Mouse (Mus musculus) adrenal gland, postnatal 4 days (tissue): ENCODE data around the gene Myrip. TPM values are rescaled to one million over a fixed set of nuclear protein-coding genes. Genes with fewer than 3 reads are reported as not detected.

Experiments used
- DNase-seq, 2 experiments: peaks; one replicate each; pipeline ENCODE4 v3.0.0; 2021 to 2022; ENCODE audit warnings: low spot score in 2 of 2, mixed read lengths in 2 of 2
- total RNA-seq, 2 experiments: library from RNA; stranded (reverse); gene quantifications; 2 replicates each; pipeline ENCODE4 v1.2.3; 2021

The Myrip gene
- total RNA-seq, 2 experiments from 2014 or later = 16.8 to 17.3 TPM

DNA sequence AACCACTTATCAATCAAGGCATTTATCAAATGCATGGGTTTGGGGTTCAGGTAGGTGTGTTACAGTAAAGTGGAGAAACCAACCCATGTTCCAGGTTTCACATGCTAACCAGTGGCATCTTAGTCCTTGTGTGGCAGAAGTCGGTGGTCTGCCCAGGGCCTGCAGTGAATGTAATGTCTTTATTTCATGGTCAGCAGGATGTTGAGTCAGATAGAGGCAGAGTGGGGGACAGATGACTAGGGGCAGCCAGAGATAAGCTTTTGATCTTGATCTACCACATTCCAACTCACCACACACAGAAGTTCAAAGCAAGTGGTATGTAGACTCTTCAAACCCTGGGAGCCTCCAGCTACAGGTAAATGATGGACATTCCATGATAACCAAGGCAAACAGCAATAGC lies 219.8 kb downstream of the Myrip start:
- DNase-seq = no peak

Other genes with a start within 250 kb of the Myrip start
- 1 to 10 TPM; 7.2 TPM for gene Cx3cr1, start 231.6 kb upstream of the Myrip start, total RNA-seq
- gene Ccr8, start 209.4 kb upstream of the Myrip start, total RNA-seq = not detected
- gene Slc25a38, start 191.1 kb upstream of the Myrip start, total RNA-seq = 10 to 100 TPM; 22.4 to 25.0 TPM
- gene Rpsa, start 173.8 kb upstream of the Myrip start, total RNA-seq = 1,000 to 10,000 TPM; 1,207 to 1,212 TPM
- gene Mobp, start 151.8 kb upstream of the Myrip start, total RNA-seq = not detected
- gene Eif1b, start 190.7 kb downstream of the Myrip start, total RNA-seq = 10 to 100 TPM; 59.4 to 60.4 TPM
- gene Entpd3, start 238.3 kb downstream of the Myrip start, total RNA-seq = 1 to 10 TPM in 1 of 2 experiments, under 1 TPM in 1; 0.68 to 2.2 TPM